Mouse (Mus musculus): Measurements from ENCODE around the gene Rgs9.

Rgs9 gene

DNA sequence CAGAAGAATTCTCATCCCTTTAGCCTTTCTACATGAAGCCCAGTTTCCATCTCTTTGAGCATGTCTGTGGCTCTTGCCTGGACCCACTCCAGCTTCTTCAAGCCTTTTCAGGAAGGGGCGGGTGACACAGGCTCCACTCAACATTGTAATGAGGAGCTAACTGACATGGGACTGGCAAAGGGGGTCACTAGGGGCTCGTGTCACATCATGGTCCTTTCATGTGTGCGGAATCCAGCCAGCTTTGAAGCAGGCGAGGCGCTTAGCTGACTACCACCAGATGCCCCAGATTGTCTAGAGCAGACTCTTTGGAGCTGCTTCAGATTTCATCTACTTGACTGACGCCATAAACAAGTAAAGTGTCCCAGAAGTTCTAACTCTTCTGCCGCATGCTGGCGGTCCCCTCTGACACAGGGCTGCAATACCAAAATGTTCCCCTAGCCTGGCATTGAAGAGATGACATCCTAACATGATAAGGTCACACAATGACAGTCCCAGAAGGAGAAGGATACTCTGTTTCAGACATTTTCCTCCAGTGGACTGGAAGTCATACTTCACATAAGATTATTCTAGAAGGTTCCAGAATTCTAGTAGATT is 122.5 kb downstream of the Rgs9 start:
- DNase-seq (ENCODE audit: low read depth, low spot score) = no peak
